Mouse (Mus musculus) erythroblast, embryonic 14.5 days (primary cell): ENCODE results near the gene Pkd1l3. TPM values are rescaled to one million over a fixed set of nuclear protein-coding genes. Genes with fewer than 3 reads are reported as not detected.

Source experiments
- H3K27me3 ChIP-seq: 2 replicates; pipeline ENCODE4 v1.6.1; 2012; ENCODE audit warnings: inconsistent platforms; ENCODE audit not compliant: control insufficient read depth
- H3K36me3 ChIP-seq: 2 replicates; pipeline ENCODE4 v1.6.1; 2012; ENCODE audit warnings: mild to moderate bottlenecking, inconsistent platforms; ENCODE audit not compliant: control insufficient read depth
- H3K4me1 ChIP-seq: 2 replicates; pipeline ENCODE4 v1.6.1; 2012; ENCODE audit warnings: inconsistent platforms; ENCODE audit not compliant: control insufficient read depth
- H3K4me3 ChIP-seq: replicated peaks from 2 replicates; pipeline ENCODE3; 2012; ENCODE audit warnings: moderate library complexity, mild to moderate bottlenecking, inconsistent platforms
- H3K9me3 ChIP-seq: 2 replicates; pipeline ENCODE4 v1.6.1; 2012; ENCODE audit warnings: low read length, inconsistent platforms, mixed read lengths; ENCODE audit not compliant: control insufficient read depth
- GATA1 ChIP-seq: IDR thresholded peaks from 2 replicates; pipeline ENCODE4 v1.6.1; 2012; ENCODE audit warnings: low read length, inconsistent platforms, mixed read lengths
- TAL1 ChIP-seq: IDR thresholded peaks from 3 replicates; pipeline ENCODE4 v1.6.1; 2012; ENCODE audit warnings: low read length, inconsistent platforms, mixed read lengths
- polyA plus RNA-seq: library from polyadenylated mRNA; stranded (reverse); fragments of >175 nt; gene quantifications from 2 replicates; pipeline ENCODE4 v1.2.3, GENCODE M21; 2012

Pkd1l3 gene
- polyA plus RNA-seq, 1 experiment: 0.01 TPM

GRCm38 (mm10) chr8:109609153-109609502 is 5.2 kb upstream of the Pkd1l3 start:
- H3K4me3 ChIP-seq: peak overlapping the region; percentile 92
- TF ChIP-seq TAL1 (no peak), GATA1 (no peak)
- H3K4me1 ChIP-seq: peaks cover 39% of the 10 kb centered on the region
- peaks cover 16% of the 10 kb centered on the region for H3K36me3 ChIP-seq
- no peaks in the 10 kb centered on the region for H3K9me3 ChIP-seq
- no peaks in the 10 kb centered on the region for H3K27me3 ChIP-seq

GRCm38 (mm10) chr8:109615569-109615968 is 1.3 kb downstream of the Pkd1l3 start:
- Histone ChIP-seq H3K36me3 (no peaks in the 10 kb centered on the region), H3K9me3 (peaks cover 7% of the 10 kb centered on the region), H3K4me1 (peaks cover 21% of the 10 kb centered on the region), H3K27me3 (no peaks in the 10 kb centered on the region), H3K4me3 (no peak overlapping the region)
- no peak for TF ChIP-seq GATA1
- TF ChIP-seq TAL1: no peak

- Histone ChIP-seq H3K4me3 (no peak overlapping the region), H3K4me1 (no peaks in the 10 kb centered on the region), H3K9me3 (no peaks in the 10 kb centered on the region), H3K36me3 (no peaks in the 10 kb centered on the region), H3K27me3 (no peaks in the 10 kb centered on the region)
- no peak for TF ChIP-seq TAL1
- no peak for TF ChIP-seq GATA1
These were observed 14.3 kb downstream of the Pkd1l3 start for GRCm38 (mm10) chr8:109628638-109629037.

GRCm38 (mm10) chr8:109632498-109632897 is 18.2 kb downstream of the Pkd1l3 start:
- Histone ChIP-seq H3K36me3 (no peaks in the 10 kb centered on the region), H3K4me1 (no peaks in the 10 kb centered on the region)

GRCm38 (mm10) chr8:109635146-109635545 is 20.8 kb downstream of the Pkd1l3 start:
- no peak for TF ChIP-seq GATA1
- no peak for TF ChIP-seq TAL1
- no peaks in the 10 kb centered on the region for H3K4me1 ChIP-seq
- H3K9me3 ChIP-seq: no peaks in the 10 kb centered on the region
- no peak overlapping the region for H3K4me3 ChIP-seq
- H3K36me3 ChIP-seq: no peaks in the 10 kb centered on the region
- no peaks in the 10 kb centered on the region for H3K27me3 ChIP-seq

More at GRCm38 (mm10) chr8:109632498-109632897, 18.2 kb downstream of the Pkd1l3 start:
- Histone ChIP-seq H3K9me3 (no peaks in the 10 kb centered on the region), H3K4me3 (no peak overlapping the region), H3K27me3 (no peaks in the 10 kb centered on the region)
- TF ChIP-seq TAL1 (no peak), GATA1 (no peak)

- no peak for TF ChIP-seq TAL1
- TF ChIP-seq GATA1: no peak
- H3K36me3 ChIP-seq: no peaks in the 10 kb centered on the region
- H3K4me3 ChIP-seq: no peak overlapping the region
- H3K9me3 ChIP-seq: no peaks in the 10 kb centered on the region
- no peaks in the 10 kb centered on the region for H3K27me3 ChIP-seq
- no peaks in the 10 kb centered on the region for H3K4me1 ChIP-seq
These were observed 24.5 kb downstream of the Pkd1l3 start for GRCm38 (mm10) chr8:109638851-109639250.

- H3K36me3 ChIP-seq: no peaks in the 10 kb centered on the region
- no peaks in the 10 kb centered on the region for H3K9me3 ChIP-seq
- H3K27me3 ChIP-seq: no peaks in the 10 kb centered on the region
- H3K4me1 ChIP-seq: no peaks in the 10 kb centered on the region
- no peak for TF ChIP-seq TAL1
- TF ChIP-seq GATA1: no peak
- no peak overlapping the region for H3K4me3 ChIP-seq
These were observed 26.1 kb downstream of the Pkd1l3 start for GRCm38 (mm10) chr8:109640410-109640809.

- H3K4me3 ChIP-seq: no peak overlapping the region
- H3K36me3 ChIP-seq: no peaks in the 10 kb centered on the region
- H3K27me3 ChIP-seq: no peaks in the 10 kb centered on the region
- TF ChIP-seq TAL1 (no peak), GATA1 (no peak)
- no peaks in the 10 kb centered on the region for H3K4me1 ChIP-seq
- H3K9me3 ChIP-seq: no peaks in the 10 kb centered on the region
These were observed 26.9 kb downstream of the Pkd1l3 start for GRCm38 (mm10) chr8:109641236-109641635.

- Histone ChIP-seq H3K4me3 (no peak overlapping the region), H3K27me3 (no peaks in the 10 kb centered on the region), H3K9me3 (no peaks in the 10 kb centered on the region), H3K4me1 (no peaks in the 10 kb centered on the region), H3K36me3 (no peaks in the 10 kb centered on the region)
- TF ChIP-seq GATA1 (no peak), TAL1 (no peak)
These were observed 33.0 kb downstream of the Pkd1l3 start for GRCm38 (mm10) chr8:109647331-109647730.

- Histone ChIP-seq H3K9me3 (no peaks in the 10 kb centered on the region), H3K27me3 (no peaks in the 10 kb centered on the region), H3K36me3 (no peaks in the 10 kb centered on the region), H3K4me1 (no peaks in the 10 kb centered on the region), H3K4me3 (no peak overlapping the region)
- TF ChIP-seq TAL1 (no peak), GATA1 (no peak)
These were observed 34.2 kb downstream of the Pkd1l3 start for GRCm38 (mm10) chr8:109648469-109648868.
